Mouse (Mus musculus) yolk sac, embryonic 10.5 days (tissue): ENCODE data around the gene D11Wsu47e.
A peak's percentile ranks its signal among the peaks of the same experiment; 100 is the strongest.
"Not testable (repeated sequence)": the region's sequence is repeated elsewhere in the genome, so short reads cannot be mapped to it uniquely, and the experiment has no call there.

ENCODE experiments used
- DNase-seq: peaks from one replicate; pipeline ENCODE4 v3.0.0-alpha.2; 2017; ENCODE audit warnings: low spot score

D11Wsu47e gene

DNA sequence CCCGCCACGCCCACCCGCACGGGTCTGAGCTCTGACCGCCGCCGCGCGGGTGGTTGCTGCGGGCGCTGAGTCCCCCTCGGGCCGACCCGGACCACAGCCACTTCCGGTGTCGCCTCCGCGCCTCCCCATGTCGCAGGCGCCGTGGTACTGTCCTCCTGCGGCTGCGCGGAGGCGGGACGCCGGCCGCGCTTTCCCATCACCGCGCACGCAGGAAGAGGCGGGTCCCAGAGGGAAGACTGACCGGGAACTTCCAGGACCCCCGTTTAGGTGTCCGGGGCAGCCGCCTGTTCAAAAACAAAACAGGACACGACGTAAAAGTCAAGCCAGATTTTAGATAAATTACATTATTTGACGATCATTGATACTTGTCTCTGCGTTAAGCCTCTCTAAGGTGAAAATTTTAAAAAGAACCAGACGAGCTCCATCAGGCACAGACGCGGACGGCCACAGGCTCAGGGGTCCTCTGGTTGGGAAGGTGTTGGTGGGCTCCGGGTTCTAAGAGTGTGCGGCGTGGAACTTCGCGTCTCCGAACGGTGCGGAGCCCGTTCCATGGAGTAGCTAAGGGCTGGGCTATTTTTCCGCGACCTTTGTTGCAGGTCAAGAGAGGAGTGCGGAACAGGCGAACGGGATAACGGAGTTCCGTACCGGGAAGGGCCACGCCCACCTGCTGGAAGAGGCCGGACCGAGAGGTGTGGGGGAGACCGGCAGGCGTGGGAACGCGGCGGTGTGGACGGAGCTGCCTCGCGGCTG is at the start of gene D11Wsu47e, which contains the start of gene Fam104a:
D11Wsu47e (plus strand) TSS at position 456 of the 750 bp plus-strand sequence.
Fam104a (minus strand) TSS at position 199 of the 750 bp plus-strand sequence.
- peak; percentile 96 for DNase-seq

DNA sequence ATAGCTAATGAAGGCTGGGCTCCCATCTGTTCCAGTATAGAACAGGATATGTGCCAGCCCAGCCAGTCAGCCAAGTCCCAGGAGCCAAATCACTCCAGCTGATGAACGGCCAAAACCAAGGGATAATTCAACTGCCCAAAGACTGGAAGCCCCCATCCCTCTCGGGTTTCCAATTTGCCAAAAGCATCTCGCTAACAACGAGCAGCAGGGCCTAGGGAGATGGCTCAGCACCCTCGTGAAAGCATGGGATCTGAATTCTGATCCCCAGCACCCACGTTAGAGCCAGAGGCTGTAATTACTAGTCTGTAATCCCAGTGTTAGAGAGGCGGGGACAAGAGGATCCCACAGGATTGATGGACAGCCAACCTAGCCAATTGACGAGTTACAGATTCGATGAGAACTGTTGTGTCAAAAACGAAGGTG is 49.5 kb upstream of the D11Wsu47e start:
- DNase-seq = no peak

DNA sequence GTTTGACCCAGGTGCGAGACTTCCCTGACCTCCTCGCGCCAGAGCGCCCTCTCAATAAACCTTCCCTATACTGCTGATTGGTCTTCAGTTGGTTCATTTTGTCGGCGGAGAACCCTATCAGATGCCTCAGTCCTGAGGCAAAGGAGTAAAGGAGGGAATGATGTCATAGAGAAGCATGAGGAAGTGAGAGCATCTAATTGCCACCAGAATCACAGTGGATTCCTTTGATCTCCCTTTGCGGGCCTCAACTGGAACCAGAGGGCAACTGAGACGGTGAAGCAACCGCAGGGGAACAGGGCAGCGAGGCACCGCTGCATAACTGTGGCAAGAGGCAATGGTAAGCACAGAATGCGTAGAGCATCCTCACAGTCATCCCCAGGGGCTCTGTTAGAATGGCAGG is 45.5 kb upstream of the D11Wsu47e start:
- DNase-seq = no peak

DNA sequence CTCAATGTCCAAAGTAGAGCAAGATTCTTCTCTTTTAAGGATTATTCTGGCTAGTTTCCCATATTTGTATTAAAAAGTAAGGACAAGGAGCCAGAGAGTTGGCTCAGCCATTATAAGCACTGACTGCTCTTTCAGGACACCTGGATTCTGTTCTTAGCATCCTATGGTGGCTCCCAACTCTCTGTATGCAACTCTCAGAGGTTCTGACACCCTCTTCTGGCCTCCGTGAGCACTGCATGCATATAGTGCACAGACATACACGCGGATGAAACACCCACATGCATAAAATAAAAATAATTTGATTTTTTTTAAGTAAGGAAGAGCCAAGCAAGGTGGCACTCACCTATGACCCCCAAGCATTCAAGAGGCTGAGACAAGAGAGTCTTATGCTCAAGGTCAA is 39.0 kb upstream of the D11Wsu47e start:
- DNase-seq = no peak

DNA sequence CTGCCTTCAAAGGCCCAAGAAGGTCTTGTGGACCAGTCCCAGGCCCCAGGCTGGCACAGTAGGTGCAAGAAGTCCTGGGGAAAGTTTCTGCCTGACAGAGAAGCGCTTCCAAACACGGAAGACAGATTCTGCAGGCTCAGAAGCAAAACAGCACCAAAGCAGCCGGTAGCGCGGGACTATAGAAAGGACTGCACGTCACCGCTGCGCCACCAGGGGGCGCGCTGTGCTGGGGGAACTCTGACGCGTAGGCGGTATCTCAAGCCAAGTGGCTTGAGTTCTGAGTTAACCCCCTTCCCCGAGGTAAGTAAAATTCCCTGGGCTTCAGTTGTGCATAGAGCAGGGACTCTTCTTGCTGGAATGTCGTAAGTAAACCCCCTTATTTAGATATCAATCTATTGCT is 36.1 kb upstream of the D11Wsu47e start:
- peak; percentile 75 for DNase-seq

DNA sequence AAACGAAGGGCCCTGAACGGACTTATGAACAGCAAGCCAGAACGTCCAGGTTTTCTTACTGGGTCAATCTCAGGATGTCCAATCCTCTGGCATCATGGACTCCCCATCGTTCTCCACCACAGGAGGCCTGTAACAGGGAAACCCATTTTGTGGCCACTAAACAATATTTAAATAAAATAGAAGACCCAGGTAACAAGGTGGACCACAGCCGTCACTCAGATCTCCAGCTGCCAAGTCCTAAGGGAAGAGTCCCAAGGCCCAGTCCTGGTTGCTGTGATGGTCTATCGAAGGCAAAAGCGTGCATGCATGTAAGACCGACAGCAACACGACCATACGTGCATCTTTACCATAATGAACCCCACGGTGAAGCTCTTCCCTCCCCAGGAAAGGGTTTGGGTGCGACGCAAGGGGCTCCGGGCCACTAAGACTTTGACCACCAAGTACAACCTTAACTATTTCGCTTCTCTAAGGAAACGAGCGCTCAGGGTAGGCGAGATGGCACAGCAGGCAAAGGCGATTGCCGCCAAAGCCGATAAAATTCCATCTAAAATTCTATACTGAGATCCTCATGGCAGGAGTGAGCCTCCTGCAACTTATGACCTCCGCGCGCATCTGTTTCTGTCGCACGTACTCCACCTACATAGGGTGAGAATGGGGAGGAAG is 35.4 kb upstream of the D11Wsu47e start, which contains the start of gene Cog1:
Cog1 (plus strand) TSS at position 480 of the 663 bp plus-strand sequence.
- DNase-seq = no peak

DNA sequence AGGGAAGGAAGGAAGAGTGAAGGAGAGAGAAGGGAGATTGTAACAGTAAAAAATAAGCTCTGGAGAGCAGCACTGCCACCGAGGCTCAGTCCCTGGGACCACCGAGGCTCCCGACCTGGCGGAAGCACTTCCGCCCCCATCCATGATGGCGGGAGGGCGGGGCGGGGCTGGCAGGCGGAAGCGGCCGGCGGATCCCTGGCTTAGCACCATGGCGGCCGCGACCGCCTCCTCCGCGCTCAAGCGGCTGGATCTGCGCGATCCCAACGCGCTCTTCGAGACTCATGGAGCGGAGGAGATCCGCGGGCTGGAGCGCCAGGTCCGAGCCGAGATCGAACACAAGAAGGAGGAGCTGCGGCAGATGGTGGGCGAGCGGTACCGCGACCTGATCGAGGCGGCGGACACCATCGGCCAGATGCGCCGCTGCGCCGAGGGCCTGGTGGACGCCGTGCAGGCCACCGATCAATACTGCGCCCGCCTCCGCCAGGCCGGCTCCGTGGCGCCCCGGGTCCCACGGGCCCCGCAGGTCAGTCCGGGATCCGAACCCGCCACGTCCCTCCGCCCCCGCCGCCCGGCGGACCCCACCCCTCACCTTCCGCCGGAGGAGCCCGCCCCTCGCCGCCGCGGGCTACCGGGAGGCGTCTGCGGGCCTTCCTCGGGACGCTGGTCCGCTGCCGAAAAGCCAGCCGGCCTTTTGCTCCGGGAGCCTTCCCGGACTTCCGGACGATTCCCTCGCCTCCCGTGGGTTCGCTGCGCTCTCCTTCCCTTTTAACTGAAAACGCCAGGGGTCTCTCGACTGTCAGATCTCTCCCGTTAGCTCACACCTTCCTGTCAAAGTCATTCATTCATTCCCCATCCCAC is 34.6 kb upstream of the D11Wsu47e start, which contains the start of gene Slc39a11:
Slc39a11 (minus strand) TSS at position 727 of the 858 bp plus-strand sequence.
- DNase-seq = peak; percentile 82

DNA sequence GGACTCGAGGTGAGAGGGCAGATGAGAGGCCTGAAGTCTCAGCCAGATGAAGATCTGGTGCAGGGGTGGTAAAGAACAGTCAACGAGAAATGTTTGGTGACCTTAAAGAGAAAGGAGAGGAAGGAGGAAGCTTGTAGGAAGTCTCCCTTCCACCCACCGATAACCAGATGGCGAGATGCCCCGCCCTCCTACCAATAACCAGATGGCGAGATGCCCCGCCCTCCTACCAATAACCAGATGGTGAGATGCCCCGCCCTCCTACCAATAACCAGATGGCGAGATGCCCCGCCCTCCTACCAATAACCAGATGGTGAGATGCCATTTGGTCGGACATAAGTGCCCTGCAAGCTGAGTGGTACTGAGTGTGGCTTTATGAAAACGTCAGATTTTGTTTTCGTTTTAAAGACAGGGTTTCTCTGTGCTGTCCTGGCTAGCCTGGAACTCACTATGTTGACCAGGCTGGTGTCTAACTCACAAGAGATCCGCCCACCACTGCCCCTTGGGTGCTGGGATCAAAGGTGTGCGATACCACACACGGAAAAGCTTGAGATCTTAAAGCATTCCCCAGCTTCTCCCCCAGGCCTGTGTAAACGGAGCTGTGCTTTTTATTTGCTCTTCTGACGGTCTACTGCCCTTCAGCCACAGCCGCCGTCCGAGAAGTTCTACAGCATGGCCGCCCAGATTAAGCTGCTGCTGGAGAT is 32.9 kb upstream of the D11Wsu47e start:
- peak; percentile 60 for DNase-seq

DNA sequence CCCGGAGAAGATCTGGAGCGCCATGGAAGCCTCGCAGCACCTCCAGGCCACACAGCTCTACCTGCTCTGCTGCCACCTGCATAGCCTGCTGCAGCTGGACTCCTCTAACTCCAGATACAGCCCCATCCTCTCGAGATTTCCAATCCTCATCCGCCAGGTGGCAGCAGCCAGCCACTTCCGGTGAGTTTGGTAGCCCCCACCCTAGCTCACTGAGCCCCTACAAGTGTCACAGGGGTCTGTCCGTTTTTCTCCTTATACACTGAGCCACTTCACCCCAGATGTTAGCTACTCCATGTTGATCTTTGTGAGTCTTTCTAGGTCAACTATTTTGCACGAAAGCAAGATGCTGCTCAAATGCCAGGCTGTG is 32.3 kb upstream of the D11Wsu47e start:
- DNase-seq = no peak

DNA sequence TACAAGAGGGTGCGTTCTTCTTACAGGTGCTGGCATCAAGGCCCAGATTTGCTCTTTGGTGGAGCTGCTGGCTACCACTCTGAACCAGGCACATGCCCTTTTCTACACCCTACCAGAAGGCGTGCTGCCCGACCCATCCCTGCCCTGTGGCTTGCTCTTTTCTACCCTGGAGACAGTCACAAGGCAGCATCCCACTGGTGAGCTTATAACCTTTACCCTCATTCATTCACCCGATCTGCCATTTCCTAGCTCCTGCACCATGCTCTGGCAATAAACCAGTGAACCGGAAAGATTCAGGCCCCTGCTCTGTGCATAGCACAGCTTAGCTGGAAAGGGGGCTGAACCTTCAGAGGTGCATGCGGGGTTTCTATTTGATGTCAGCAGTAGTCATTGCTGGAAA is 31.7 kb upstream of the D11Wsu47e start:
- no peak for DNase-seq

DNA sequence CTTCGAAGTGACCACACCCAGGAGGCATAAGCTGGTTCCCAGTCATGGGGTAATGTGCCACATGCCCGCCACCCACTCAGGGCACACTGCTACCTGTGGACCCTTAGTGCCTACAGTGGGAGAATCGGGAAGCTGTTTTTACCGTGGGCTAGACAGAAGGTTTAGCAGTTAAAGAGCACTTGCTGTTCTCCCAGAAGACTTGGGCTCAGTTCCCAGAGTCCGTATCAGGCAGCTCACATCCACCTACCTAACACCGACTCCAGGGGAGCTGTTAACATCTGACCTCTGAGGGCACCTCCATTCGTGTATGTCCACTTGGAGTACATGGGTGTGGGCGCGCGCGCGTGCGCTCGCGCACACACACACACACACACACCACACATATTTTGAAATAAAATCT is 30.1 kb upstream of the D11Wsu47e start:
- no peak for DNase-seq

DNA sequence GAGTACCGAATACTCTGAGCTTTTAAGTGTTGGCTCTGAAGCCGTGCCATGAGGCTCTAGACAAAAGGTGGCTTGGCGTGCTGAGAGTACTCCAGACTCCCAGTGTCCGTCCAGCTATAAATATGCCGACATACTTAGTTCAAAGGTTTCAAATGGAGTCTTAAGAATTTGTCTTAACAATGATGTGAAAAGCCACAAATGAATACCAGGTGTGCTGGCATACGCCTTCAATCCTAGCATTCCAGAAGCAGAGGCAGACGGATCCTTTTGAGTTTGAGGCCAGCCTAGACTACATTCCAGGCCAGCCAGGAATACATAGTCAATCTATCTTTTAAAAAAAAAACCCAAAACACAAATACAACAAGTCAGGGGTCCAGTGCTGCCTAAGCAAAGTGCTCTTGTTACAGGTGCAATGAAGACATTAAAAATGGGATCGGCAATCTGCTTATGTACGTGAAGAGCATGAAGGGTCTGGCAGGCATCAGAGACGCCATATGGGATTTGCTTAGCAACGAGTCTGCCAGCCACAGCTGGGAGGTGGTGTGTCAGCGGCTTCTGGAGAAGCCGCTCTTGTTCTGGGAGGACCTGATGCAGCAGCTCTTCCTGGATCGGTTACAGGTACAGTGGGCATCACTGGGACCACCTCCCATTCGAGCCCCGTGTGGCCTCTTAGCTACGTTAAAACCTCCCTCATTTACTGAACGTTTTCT is 29.5 kb upstream of the D11Wsu47e start:
- DNase-seq = no peak

DNA sequence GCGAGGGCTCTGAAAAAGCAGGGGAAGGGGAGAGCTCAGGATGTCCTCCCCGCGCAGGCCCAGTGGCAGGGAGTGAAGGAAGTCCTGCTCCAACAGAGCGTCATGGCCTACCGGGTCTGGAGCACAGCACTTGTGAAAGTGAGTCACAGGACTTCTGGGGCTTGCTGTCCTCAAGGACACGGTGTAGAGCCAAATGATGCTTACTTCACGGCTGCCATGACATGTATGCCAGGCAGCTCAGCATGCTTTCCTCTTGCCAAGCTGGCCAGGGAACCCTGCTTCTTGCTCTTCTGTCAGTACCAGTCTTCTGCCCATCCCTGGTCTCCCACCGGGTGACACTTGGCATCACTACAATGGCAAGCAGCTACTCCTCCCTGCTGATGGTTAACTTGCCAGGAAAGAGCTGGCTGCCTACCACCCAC is 27.7 kb upstream of the D11Wsu47e start:
- DNase-seq = no peak

DNA sequence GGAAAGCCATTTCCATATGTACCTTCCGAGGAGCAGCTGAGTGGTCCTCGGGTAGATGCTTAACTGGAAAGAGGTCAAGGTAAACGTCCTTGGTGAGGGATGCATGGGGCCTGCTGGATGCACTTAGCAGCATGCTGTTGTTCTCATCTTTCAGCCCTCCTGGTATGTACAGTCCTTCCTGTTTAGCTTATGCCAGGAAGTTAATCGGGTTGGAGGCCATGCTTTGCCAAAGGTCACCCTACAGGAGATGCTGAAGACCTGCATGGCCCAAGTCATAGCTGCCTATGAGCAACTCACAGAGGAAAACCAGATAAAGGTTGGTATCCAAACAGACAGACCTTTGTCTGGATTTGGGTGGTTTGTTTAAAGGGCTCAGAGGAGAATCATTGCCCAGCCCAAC is 27.0 kb upstream of the D11Wsu47e start:
- no peak for DNase-seq

DNA sequence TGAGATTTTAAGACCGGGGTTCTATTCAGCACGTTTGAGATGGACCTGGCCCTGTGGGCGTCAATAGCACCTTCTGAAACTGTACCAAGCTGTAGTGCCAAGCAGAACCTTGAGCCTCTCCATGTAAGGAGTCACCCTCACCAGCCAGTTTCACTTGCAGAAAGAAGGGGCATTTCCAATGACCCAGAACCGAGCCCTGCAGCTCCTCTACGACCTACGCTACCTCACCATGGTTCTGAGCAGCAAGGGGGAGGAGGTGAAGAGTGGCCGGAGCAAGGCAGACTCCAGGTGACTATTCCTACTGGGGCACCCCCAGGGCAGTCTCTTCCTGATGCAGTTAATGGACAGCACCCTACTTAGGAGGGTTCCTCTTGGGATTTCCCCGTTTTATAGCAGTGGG is 25.9 kb upstream of the D11Wsu47e start:
- no peak for DNase-seq

DNA sequence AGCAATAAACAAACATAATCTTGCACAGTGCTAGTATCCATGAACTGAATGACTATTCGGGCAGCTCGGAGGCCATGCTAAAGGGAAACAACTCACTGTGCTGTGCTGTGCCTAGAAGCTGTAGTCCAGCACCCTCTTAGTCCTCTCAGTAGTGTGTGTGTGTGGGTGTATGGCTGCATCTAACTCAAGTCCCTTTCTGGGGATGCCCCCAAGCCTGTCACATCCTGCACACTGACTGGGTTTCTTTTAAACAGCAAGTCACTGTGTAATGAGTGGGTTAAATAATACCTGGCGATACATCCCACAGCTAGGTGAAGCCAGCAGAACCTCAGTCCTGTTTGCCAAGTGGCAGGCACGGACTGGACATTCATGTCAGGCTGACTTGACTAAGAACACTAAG is 25.4 kb upstream of the D11Wsu47e start:
- no peak for DNase-seq

DNA sequence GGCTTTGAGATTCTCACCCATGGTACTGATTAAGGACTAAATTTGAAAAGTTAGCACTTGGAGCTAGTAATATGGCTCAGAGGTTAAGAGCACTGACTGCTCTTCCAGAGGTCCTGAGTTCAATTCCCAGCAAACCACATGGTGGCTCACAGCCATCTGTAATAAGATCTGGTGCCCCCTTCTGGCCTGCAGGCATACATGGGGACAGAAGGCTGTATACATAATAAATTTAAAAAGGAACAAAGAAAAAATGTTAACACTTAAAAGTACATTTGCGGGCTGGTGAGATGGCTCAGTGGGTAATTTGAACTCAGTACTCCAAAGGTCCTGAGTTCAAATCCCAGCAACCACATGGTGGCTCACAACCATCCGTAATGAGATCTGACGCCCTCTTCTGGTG is 24.0 kb upstream of the D11Wsu47e start:
- not testable (repeated sequence) for DNase-seq

DNA sequence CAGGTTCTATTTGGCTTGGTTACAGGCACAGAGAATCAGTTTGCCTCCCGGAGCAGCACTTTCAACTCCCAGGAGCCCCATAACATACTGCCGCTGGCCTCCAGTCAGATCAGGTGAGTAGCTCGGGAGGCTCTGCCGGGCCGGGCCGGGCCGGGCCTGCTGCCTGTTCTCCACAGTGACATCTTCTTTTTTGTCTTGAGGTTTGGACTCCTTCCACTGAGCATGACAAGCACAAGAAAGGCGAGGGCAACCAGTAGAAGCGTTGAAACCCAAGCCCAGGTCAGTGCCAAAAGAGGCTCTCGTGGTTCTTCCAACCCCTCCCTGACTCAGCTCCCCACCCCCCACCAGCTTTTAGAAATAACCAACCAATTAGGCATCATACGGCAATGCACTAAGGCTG is 23.3 kb upstream of the D11Wsu47e start:
- no peak for DNase-seq

DNA sequence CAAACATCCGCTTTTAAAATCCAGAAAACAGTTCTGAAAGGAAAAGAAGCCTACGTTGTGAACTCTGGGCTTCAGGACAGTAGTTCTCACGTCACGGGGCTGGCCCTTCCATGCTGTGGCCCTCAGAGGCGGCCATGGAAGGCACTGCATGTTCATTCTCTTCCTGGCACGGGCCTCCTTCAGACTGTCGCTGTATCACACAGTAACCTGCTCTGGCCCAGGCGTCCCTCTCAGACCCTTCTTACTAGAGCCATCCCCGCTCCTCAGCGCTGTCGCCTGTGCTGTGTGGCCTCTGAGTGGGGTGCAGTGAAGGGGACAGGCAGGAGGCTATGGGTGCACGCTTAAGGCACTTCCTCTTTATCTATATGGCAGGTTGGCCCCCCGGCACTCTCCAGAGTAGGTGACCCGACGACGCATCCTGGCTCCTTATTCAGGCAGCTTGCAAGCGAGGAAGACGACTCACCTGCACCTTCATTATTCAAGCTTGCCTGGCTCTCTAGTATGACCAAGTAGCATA is 22.3 kb upstream of the D11Wsu47e start:
- no peak for DNase-seq

DNA sequence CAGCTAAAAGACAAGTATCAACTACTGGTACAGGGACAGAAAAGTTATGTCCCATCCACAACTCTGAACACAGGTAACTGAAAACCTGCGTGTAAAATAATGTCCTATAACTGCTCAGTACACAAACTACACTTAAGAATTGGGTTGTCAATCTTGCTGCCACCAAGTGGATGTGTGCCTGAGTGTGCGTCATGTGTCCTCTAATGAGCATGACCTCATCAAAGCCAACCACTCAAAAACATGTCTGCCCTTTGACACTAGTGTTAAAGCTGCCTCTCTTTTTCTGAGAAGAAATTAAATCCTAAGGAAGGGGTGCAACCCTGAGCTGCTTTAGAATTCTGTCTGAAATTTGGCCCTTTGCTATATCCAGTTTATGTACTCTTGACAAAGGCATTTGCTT is 19.9 kb upstream of the D11Wsu47e start:
- DNase-seq = no peak

DNA sequence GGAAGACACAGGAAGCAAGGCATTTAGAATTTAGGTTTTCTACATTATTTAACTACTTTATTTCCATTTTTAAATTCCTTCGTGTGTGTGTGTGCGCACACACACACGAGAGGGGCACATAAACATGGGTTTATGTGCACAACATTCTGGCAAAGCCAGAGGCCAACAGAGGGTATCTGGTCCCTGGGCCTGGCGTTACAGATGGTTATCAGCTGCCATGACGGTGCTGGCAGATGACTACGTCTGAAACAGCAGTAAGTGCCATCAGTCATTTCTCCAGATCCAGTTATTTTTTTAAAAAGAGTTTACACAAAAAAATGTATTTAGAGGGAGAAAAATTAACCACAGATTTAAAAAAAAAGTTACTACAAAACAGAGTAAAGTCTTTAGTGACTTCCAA is 18.0 kb upstream of the D11Wsu47e start:
- DNase-seq = no peak
